In genomic region chr13:113097011-113097410, GRCm38 (mm10) we compare ENCODE assay signal across 25 mouse cellular contexts. TPM values are rescaled to one million over a fixed set of nuclear protein-coding genes. Genes with fewer than 3 reads are reported as not detected.
DNase-seq lines count a peak whose midpoint lies in the region; ATAC-seq and TF ChIP-seq lines count a peak whose summit lies in the region.
"Had no signal": no experiment of that assay in that cellular context is flagged by ENCODE, and none has a peak within 500 bp of the region (broad histone marks: within the 10 kb centered on the region; RNA-seq: fewer than 3 reads in every experiment).

No protein-coding gene starts in this region.

- WGBS in hindbrain, embryonic 16.5 days = 52% methylated on average over 3 of the region's 3 CpGs
- 70% methylated on average over 3 of the region's 3 CpGs for WGBS in hindbrain, embryonic 14.5 days
- WGBS in midbrain, postnatal 0 days = 62% methylated on average over 3 of the region's 3 CpGs
- WGBS in midbrain, embryonic 10.5 days = 87% methylated on average over 3 of the region's 3 CpGs
- WGBS in embryonic facial prominence, embryonic 15.5 days = 68% methylated on average over 3 of the region's 3 CpGs

- DNase-seq in hindbrain, embryonic 14.5 days (ENCODE audit: low spot score) = no peak
- DNase-seq in midbrain, postnatal 0 days (ENCODE audit: low spot score) = peak; percentile 27
- DNase-seq in midbrain, embryonic 10.5 days (ENCODE audit: low spot score) = no peak
- peak; percentile 13 for DNase-seq in brain, adult 2 months (ENCODE audit: low read depth, low spot score)
- DNase-seq in urinary bladder, postnatal 10 days (ENCODE audit: low spot score) = no peak
- DNase-seq: adrenal gland, adult 8-10 months; adrenal gland, postnatal 14 days; adrenal gland, postnatal 36 days; cerebellum, adult 11-12 months; cerebellum, adult 2 months; cerebellum, adult 9-10 months; cerebellum, postnatal 25 days; forebrain, postnatal 0 days had no signal

- no peak for TF ChIP-seq CTCF in midbrain, postnatal 0 days (IDR thresholded peaks at IDR 0.05)

- H3K27me3 ChIP-seq in hindbrain, embryonic 16.5 days (replicated peaks; ENCODE audit: control insufficient read depth, insufficient read depth, low read length) = no peaks in the 10 kb centered on the region
- H3K27me3 ChIP-seq in hindbrain, embryonic 14.5 days (ENCODE audit: control insufficient read depth, insufficient read depth, low read length) = no peaks in the 10 kb centered on the region
- no peaks in the 10 kb centered on the region for H3K27me3 ChIP-seq in midbrain, postnatal 0 days (ENCODE audit: insufficient read depth, low read length)
- H3K27me3 ChIP-seq in midbrain, embryonic 10.5 days (ENCODE audit: low read depth, poor library complexity, severe bottlenecking) = no peaks in the 10 kb centered on the region
- H3K27me3 ChIP-seq in embryonic facial prominence, embryonic 15.5 days = no peaks in the 10 kb centered on the region
- H3K27me3 ChIP-seq: CH12.LX; embryonic facial prominence, embryonic 13.5 days; forebrain, embryonic 12.5 days had no signal

- ATAC-seq in hindbrain, embryonic 16.5 days = 0 out of 2 replicates have a peak, but pooled peaks have one; percentile 37
- no peak for ATAC-seq in hindbrain, embryonic 14.5 days (ENCODE audit: low FRiP score)
- ATAC-seq in midbrain, postnatal 0 days (ENCODE audit: low FRiP score) = no peak
- peak; percentile 47 for ATAC-seq in embryonic facial prominence, embryonic 15.5 days (ENCODE audit: insufficient number of reproducible peaks, low FRiP score, low TSS enrichment, low read depth)
- no peak for ATAC-seq in CD4-positive, CD25-positive, alpha-beta regulatory T cell, adult 4 months
- ATAC-seq: forebrain, embryonic 14.5 days; forebrain, postnatal 0 days had no signal

- no peaks in the 10 kb centered on the region for H3K9me3 ChIP-seq in hindbrain, embryonic 16.5 days (ENCODE audit: control insufficient read depth, low read length)
- H3K9me3 ChIP-seq in hindbrain, embryonic 14.5 days (ENCODE audit: control insufficient read depth, low read length) = no peaks in the 10 kb centered on the region
- H3K9me3 ChIP-seq in midbrain, postnatal 0 days (ENCODE audit: low read length) = no peaks in the 10 kb centered on the region
- H3K9me3 ChIP-seq in midbrain, embryonic 10.5 days (replicated peaks) = no peaks in the 10 kb centered on the region
- no peaks in the 10 kb centered on the region for H3K9me3 ChIP-seq in embryonic facial prominence, embryonic 15.5 days (replicated peaks)
- H3K9me3 ChIP-seq: embryonic facial prominence, embryonic 13.5 days; forebrain, embryonic 10.5 days; forebrain, embryonic 12.5 days; G1E had no signal

- no peaks in the 10 kb centered on the region for H3K36me3 ChIP-seq in hindbrain, embryonic 16.5 days (ENCODE audit: control insufficient read depth, insufficient read depth, low read length)
- no peaks in the 10 kb centered on the region for H3K36me3 ChIP-seq in hindbrain, embryonic 14.5 days (replicated peaks; ENCODE audit: control insufficient read depth, insufficient read depth)
- no peaks in the 10 kb centered on the region for H3K36me3 ChIP-seq in midbrain, postnatal 0 days (ENCODE audit: insufficient read depth, low read length)
- H3K36me3 ChIP-seq in midbrain, embryonic 10.5 days = no peaks in the 10 kb centered on the region
- no peaks in the 10 kb centered on the region for H3K36me3 ChIP-seq in embryonic facial prominence, embryonic 15.5 days
- H3K36me3 ChIP-seq: embryonic facial prominence, embryonic 13.5 days; forebrain, embryonic 10.5 days; forebrain, embryonic 12.5 days; G1E had no signal

- H3K9ac ChIP-seq in hindbrain, embryonic 16.5 days (ENCODE audit: low read depth, low read length) = no peak overlapping the region
- no peak overlapping the region for H3K9ac ChIP-seq in hindbrain, embryonic 14.5 days
- no peak overlapping the region for H3K9ac ChIP-seq in midbrain, postnatal 0 days (replicated peaks; ENCODE audit: low read length, poor library complexity, severe bottlenecking)
- no peak overlapping the region for H3K9ac ChIP-seq in embryonic facial prominence, embryonic 15.5 days
- H3K9ac ChIP-seq: embryonic facial prominence, embryonic 13.5 days; forebrain, embryonic 12.5 days; forebrain, postnatal 0 days had no signal

- peaks cover 2% of the 10 kb centered on the region; the same call in 1 of the 2 replicates for H3K4me1 ChIP-seq in hindbrain, embryonic 16.5 days (ENCODE audit: control insufficient read depth, insufficient read depth, low read depth, low read length)
- no peaks in the 10 kb centered on the region; the same call in 1 of the 2 replicates for H3K4me1 ChIP-seq in hindbrain, embryonic 14.5 days (replicated peaks; ENCODE audit: control insufficient read depth, insufficient read depth, low read length)
- H3K4me1 ChIP-seq in midbrain, postnatal 0 days (ENCODE audit: insufficient read depth, low read length) = no peaks in the 10 kb centered on the region
- no peaks in the 10 kb centered on the region for H3K4me1 ChIP-seq in midbrain, embryonic 10.5 days
- no peaks in the 10 kb centered on the region for H3K4me1 ChIP-seq in embryonic facial prominence, embryonic 15.5 days
- H3K4me1 ChIP-seq: embryonic facial prominence, embryonic 13.5 days; forebrain, embryonic 10.5 days; forebrain, embryonic 12.5 days had no signal

- no peak overlapping the region for H3K4me2 ChIP-seq in hindbrain, embryonic 16.5 days (ENCODE audit: low read length)
- H3K4me2 ChIP-seq in hindbrain, embryonic 14.5 days (replicated peaks) = no peak overlapping the region
- H3K4me2 ChIP-seq in midbrain, postnatal 0 days (ENCODE audit: low read depth, low read length, poor library complexity, severe bottlenecking) = no peak overlapping the region
- H3K4me2 ChIP-seq in embryonic facial prominence, embryonic 15.5 days (replicated peaks) = no peak overlapping the region
- H3K4me2 ChIP-seq: embryonic facial prominence, embryonic 13.5 days; forebrain, embryonic 12.5 days had no signal

- H3K27ac ChIP-seq in hindbrain, embryonic 16.5 days (ENCODE audit: low read depth, low read length) = no peak overlapping the region
- no peak overlapping the region for H3K27ac ChIP-seq in hindbrain, embryonic 14.5 days
- no peak overlapping the region for H3K27ac ChIP-seq in midbrain, postnatal 0 days (ENCODE audit: low read depth, low read length)
- no peak overlapping the region for H3K27ac ChIP-seq in midbrain, embryonic 10.5 days (replicated peaks)
- H3K27ac ChIP-seq in embryonic facial prominence, embryonic 15.5 days (replicated peaks) = no peak overlapping the region
- H3K27ac ChIP-seq: embryonic facial prominence, embryonic 13.5 days; forebrain, embryonic 10.5 days; forebrain, embryonic 12.5 days had no signal

- no peak overlapping the region for H3K4me3 ChIP-seq in hindbrain, embryonic 16.5 days (ENCODE audit: low read length)
- no peak overlapping the region for H3K4me3 ChIP-seq in hindbrain, embryonic 14.5 days (replicated peaks; ENCODE audit: low read length)
- no peak overlapping the region for H3K4me3 ChIP-seq in midbrain, postnatal 0 days (ENCODE audit: low read depth, low read length)
- no peak overlapping the region for H3K4me3 ChIP-seq in midbrain, embryonic 10.5 days
- H3K4me3 ChIP-seq in embryonic facial prominence, embryonic 15.5 days (replicated peaks) = no peak overlapping the region
- H3K4me3 ChIP-seq: embryonic facial prominence, embryonic 13.5 days; erythroblast, embryonic 14.5 days; forebrain, embryonic 10.5 days; forebrain, embryonic 12.5 days had no signal

RNA-seq across cellular contexts. Expression of gene Gzma, which starts 3.8 kb away (rescaled TPM):
- polyA plus RNA-seq in hindbrain, embryonic 16.5 days (2015; fragmentation: Nextera tagmentation; extraction: Ambion mirVana) = 0.18 TPM in 1 of 2 replicates, not detected in the other
- polyA plus RNA-seq in hindbrain, embryonic 14.5 days (2014; fragmentation: Nextera tagmentation; extraction: Ambion mirVana) = not detected in 2 replicates
- not detected in 2 replicates for total RNA-seq in midbrain, postnatal 0 days (2014; rRNA removed)
- not detected in 2 replicates for polyA plus RNA-seq in midbrain, postnatal 0 days (2015; fragmentation: Nextera tagmentation; extraction: Ambion mirVana)
- polyA plus RNA-seq in midbrain, embryonic 10.5 days (2016; fragmentation: Nextera tagmentation; extraction: Ambion mirVana) = not detected in 2 replicates
- 0.39 TPM in 1 of 2 replicates, not detected in the other for polyA plus RNA-seq in embryonic facial prominence, embryonic 15.5 days (2015; fragmentation: Nextera tagmentation; extraction: Ambion mirVana)
- polyA plus RNA-seq in CD4-positive, CD25-positive, alpha-beta regulatory T cell, adult 4 months (2017; shearing (Covaris generic)) = 1 to 10 TPM; 4.9 to 5.0 TPM
- total RNA-seq: CH12.LX, G1E had no signal
- polyA plus RNA-seq: C2C12; embryonic facial prominence, embryonic 11.5 days; embryonic facial prominence, embryonic 13.5 days; erythroblast, embryonic 14.5 days; forebrain, embryonic 10.5 days; forebrain, embryonic 12.5 days; forebrain, embryonic 14.5 days; G1E had no signal

RNA-seq across cellular contexts. Expression of gene Gpx8, which starts 50.8 kb away (rescaled TPM):
- polyA plus RNA-seq in hindbrain, embryonic 16.5 days (2015; fragmentation: Nextera tagmentation; extraction: Ambion mirVana) = 60.3 and 64.8 TPM in 2 replicates
- 58.6 and 67.1 TPM in 2 replicates for polyA plus RNA-seq in hindbrain, embryonic 14.5 days (2014; fragmentation: Nextera tagmentation; extraction: Ambion mirVana)
- total RNA-seq in midbrain, postnatal 0 days (2014; rRNA removed) = 16.2 and 27.1 TPM in 2 replicates
- polyA plus RNA-seq in midbrain, postnatal 0 days (2015; fragmentation: Nextera tagmentation; extraction: Ambion mirVana) = 37.5 and 41.7 TPM in 2 replicates
- 104 and 109 TPM in 2 replicates for polyA plus RNA-seq in midbrain, embryonic 10.5 days (2016; fragmentation: Nextera tagmentation; extraction: Ambion mirVana)
- polyA plus RNA-seq in embryonic facial prominence, embryonic 15.5 days (2015; fragmentation: Nextera tagmentation; extraction: Ambion mirVana) = 190 and 192 TPM in 2 replicates
- polyA plus RNA-seq in CD4-positive, CD25-positive, alpha-beta regulatory T cell, adult 4 months (2017; shearing (Covaris generic)) = not detected
- total RNA-seq: CH12.LX had no signal
- polyA plus RNA-seq: erythroblast, embryonic 14.5 days; G1E had no signal

Comparison
In these comparisons a context has a peak if more than half of its experiments do, and no peak if none do; other contexts are left out.
1. ATAC-seq: peak in hindbrain, embryonic 16.5 days (single experiment) and embryonic facial prominence, embryonic 15.5 days (single experiment); none in hindbrain, embryonic 14.5 days (single experiment), midbrain, postnatal 0 days (single experiment) and CD4-positive, CD25-positive, alpha-beta regulatory T cell, adult 4 months (single experiment).
2. DNase-seq: peak in midbrain, postnatal 0 days (single experiment) and brain, adult 2 months (single experiment); none in hindbrain, embryonic 14.5 days (single experiment), midbrain, embryonic 10.5 days (single experiment) and urinary bladder, postnatal 10 days (single experiment).
3. RNA of gene Gpx8, which starts 50.8 kb away (polyA plus RNA-seq): 190 to 192 TPM in embryonic facial prominence, embryonic 15.5 days, 104 to 109 TPM in midbrain, embryonic 10.5 days, 58.6 to 67.1 TPM in hindbrain, embryonic 14.5 days, 60.3 to 64.8 TPM in hindbrain, embryonic 16.5 days and 37.5 to 41.7 TPM in midbrain, postnatal 0 days; not detected in CD4-positive, CD25-positive, alpha-beta regulatory T cell, adult 4 months; every median in the first group is over 10 times any median in the second.